Mouse (Mus musculus): Measurements from ENCODE around the gene Rps4x. TPM values are rescaled to one million over a fixed set of nuclear protein-coding genes. Genes with fewer than 3 reads are reported as not detected.

Gene Rps4x
- total and polyA plus RNA-seq, 3 experiments: 1,993 to 2,760 TPM; not detected in 1

GRCm38 (mm10) chrX:102170135-102170534 lies 19.1 kb downstream of the Rps4x start:
- no peak for TF ChIP-seq MAFK (IDR thresholded peaks at IDR 0.05; ENCODE audit: borderline replicate concordance, low read depth, low read length)
- TF ChIP-seq RAD21 (IDR thresholded peaks at IDR 0.05; ENCODE audit: low read depth, low read length): peak; percentile 16
- peak in 1 of 3 experiments; percentile 35; a peak in 2 of 6 replicates for TF ChIP-seq CTCF (IDR thresholded peaks at IDR 0.05 in 2 of 3, conservative IDR thresholded peaks at IDR 0.05 in 1 of 3; ENCODE audit: control insufficient read depth in 1 of 3, insufficient read depth in 1 of 3, low read depth in 2 of 3, low read length in 3 of 3, poor library complexity in 1 of 3, severe bottlenecking in 1 of 3)
- no peak for TF ChIP-seq RCOR1 (IDR thresholded peaks at IDR 0.05; ENCODE audit: low read depth, low read length)
- peak; percentile 12; the same call in 1 of the 2 replicates for TF ChIP-seq SMC3 (IDR thresholded peaks at IDR 0.05; ENCODE audit: low read depth, low read length)
- TF ChIP-seq POLR2A (IDR thresholded peaks at IDR 0.05; ENCODE audit: control insufficient read depth in 1 of 2, insufficient read depth in 1 of 2, low read depth in 1 of 2, low read length in 2 of 2, poor library complexity in 1 of 2): no peak
- no peak overlapping the region for H3K9ac ChIP-seq (ENCODE audit: control insufficient read depth, low read depth, low read length, poor library complexity, severe bottlenecking)
- H3K27ac ChIP-seq (ENCODE audit: control insufficient read depth, low read depth, low read length): no peak overlapping the region

GRCm38 (mm10) chrX:102169724-102170123 lies 19.5 kb downstream of the Rps4x start:
- DNase-seq (ENCODE audit: low read depth, low spot score): no peak
- H3K9me3 ChIP-seq (replicated peaks; ENCODE audit: insufficient read depth, low read length): no peaks in the 10 kb centered on the region
- H3K9ac ChIP-seq (ENCODE audit: control insufficient read depth, low read depth, low read length, poor library complexity, severe bottlenecking): no peak overlapping the region
- H3K36me3 ChIP-seq (ENCODE audit: control insufficient read depth in 1 of 2, insufficient read depth in 2 of 2, low read length in 2 of 2): peaks cover 0 to 9% of the 10 kb centered on the region in 2 experiments; a peak in 2 of 4 replicates
- no peak overlapping the region for H3K27ac ChIP-seq (ENCODE audit: control insufficient read depth, low read depth, low read length)
- H3K79me2 ChIP-seq (ENCODE audit: control insufficient read depth, insufficient read depth, low read length, poor library complexity): no peaks in the 10 kb centered on the region
- no peak for TF ChIP-seq TCF12 (IDR thresholded peaks at IDR 0.05; ENCODE audit: low read depth, low read length)
- peaks cover 8% of the 10 kb centered on the region in 2 experiments for H3K4me1 ChIP-seq (ENCODE audit: control insufficient read depth in 1 of 2, insufficient read depth in 2 of 2, low read length in 2 of 2)
- no peaks in the 10 kb centered on the region for H3K27me3 ChIP-seq (ENCODE audit: control insufficient read depth in 1 of 2, insufficient read depth in 2 of 2, low read length in 2 of 2)
- no peak overlapping the region for H3K4me3 ChIP-seq (ENCODE audit: control insufficient read depth in 1 of 2, insufficient read depth in 1 of 2, low read depth in 2 of 2, low read length in 2 of 2)

More at GRCm38 (mm10) chrX:102170135-102170534, 19.1 kb downstream of the Rps4x start:
- no peak overlapping the region for H3K4me3 ChIP-seq (ENCODE audit: control insufficient read depth in 1 of 2, insufficient read depth in 1 of 2, low read depth in 2 of 2, low read length in 2 of 2)
- H3K4me1 ChIP-seq (ENCODE audit: control insufficient read depth in 1 of 2, insufficient read depth in 2 of 2, low read length in 2 of 2): peaks cover 8% of the 10 kb centered on the region in 2 experiments
- peaks cover 0 to 9% of the 10 kb centered on the region in 2 experiments; a peak in 2 of 4 replicates for H3K36me3 ChIP-seq (ENCODE audit: control insufficient read depth in 1 of 2, insufficient read depth in 2 of 2, low read length in 2 of 2)
- no peaks in the 10 kb centered on the region for H3K27me3 ChIP-seq (ENCODE audit: control insufficient read depth in 1 of 2, insufficient read depth in 2 of 2, low read length in 2 of 2)
- peak; percentile 34 for DNase-seq (ENCODE audit: low read depth, low spot score)
- no peaks in the 10 kb centered on the region for H3K79me2 ChIP-seq (ENCODE audit: control insufficient read depth, insufficient read depth, low read length, poor library complexity)
- H3K9me3 ChIP-seq (replicated peaks; ENCODE audit: insufficient read depth, low read length): no peaks in the 10 kb centered on the region

DNA sequence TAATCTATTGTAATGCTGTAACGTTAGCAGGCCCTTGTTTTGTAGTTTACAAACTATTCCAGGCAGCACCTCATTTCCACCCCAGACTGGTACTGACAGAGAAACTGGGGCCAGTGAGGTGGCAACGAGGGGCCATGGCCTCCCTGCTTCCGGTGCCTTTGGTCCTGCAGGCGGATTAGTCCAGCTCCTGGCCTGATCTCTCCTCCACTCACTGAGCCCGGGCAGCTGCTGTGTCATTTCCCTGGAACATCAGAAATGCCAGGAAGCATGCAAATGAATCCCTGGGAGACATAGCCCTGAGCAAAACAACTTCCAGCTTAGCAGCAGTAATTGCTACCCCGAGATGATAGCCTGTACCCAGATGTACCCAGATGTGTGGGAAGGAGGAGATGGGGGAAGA lies 22.2 kb downstream of the Rps4x start:
- Histone ChIP-seq H3K27me3 (ENCODE audit: control insufficient read depth in 1 of 2, insufficient read depth in 2 of 2, low read length in 2 of 2) (no peaks in the 10 kb centered on the region), H3K27ac (ENCODE audit: control insufficient read depth, low read depth, low read length) (no peak overlapping the region), H3K79me2 (ENCODE audit: control insufficient read depth, insufficient read depth, low read length, poor library complexity) (no peaks in the 10 kb centered on the region), H3K9me3 (replicated peaks; ENCODE audit: insufficient read depth, low read length) (no peaks in the 10 kb centered on the region), H3K9ac (ENCODE audit: control insufficient read depth, low read depth, low read length, poor library complexity, severe bottlenecking) (no peak overlapping the region), H3K36me3 (ENCODE audit: control insufficient read depth in 1 of 2, insufficient read depth in 2 of 2, low read length in 2 of 2) (peaks cover 0 to 9% of the 10 kb centered on the region in 2 experiments; a peak in 2 of 4 replicates), H3K4me1 (ENCODE audit: control insufficient read depth in 1 of 2, insufficient read depth in 2 of 2, low read length in 2 of 2) (peaks cover 8% of the 10 kb centered on the region in 2 experiments), H3K4me3 (ENCODE audit: control insufficient read depth in 1 of 2, insufficient read depth in 1 of 2, low read depth in 2 of 2, low read length in 2 of 2) (no peak overlapping the region)
- no peak for DNase-seq (ENCODE audit: low read depth, low spot score)
- TF ChIP-seq JUND (IDR thresholded peaks at IDR 0.05; ENCODE audit: low read depth, low read length): no peak
- no peak for TF ChIP-seq SMC3 (IDR thresholded peaks at IDR 0.05; ENCODE audit: low read depth, low read length)
- TF ChIP-seq MXI1 (IDR thresholded peaks at IDR 0.05; ENCODE audit: low read depth, low read length): no peak
- no peak for TF ChIP-seq GABPA (IDR thresholded peaks at IDR 0.05; ENCODE audit: low read depth, low read length)
- TF ChIP-seq MEF2A (IDR thresholded peaks at IDR 0.05; ENCODE audit: extremely low read depth, insufficient replicate concordance, low read depth, low read length, poor library complexity, severe bottlenecking): no peak
- no peak for TF ChIP-seq EP300 (IDR thresholded peaks at IDR 0.05; ENCODE audit: low read depth in 1 of 2, low read length in 2 of 2)

Data from MEL (cell line).